Mouse (Mus musculus): ENCODE results near the gene Mfng.

Mfng gene

DNA sequence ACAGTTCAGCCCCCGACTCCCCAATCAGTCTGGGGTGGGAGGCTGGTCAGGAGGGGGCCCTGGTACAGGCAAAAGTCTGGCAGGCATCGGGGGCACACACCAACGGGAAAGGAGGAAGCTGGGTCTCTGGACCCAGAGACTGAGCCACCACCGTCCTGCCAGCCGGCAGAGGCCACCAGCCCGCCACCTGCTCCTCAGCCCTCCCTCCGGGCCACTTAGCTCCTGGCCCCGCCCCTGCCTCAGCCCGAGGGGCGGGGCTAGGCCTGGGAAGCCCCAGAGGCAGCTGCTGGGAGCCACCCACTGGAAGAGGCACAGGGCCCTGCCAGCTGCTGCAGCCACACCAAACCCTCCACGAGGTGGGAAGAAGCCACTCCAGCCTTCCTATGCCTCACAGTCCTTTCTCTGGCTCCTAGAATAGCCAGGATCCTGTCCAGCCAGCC lies at the start of gene Mfng:
TSS of gene Mfng (minus strand) at position 186 of the 440 bp plus-strand sequence.
- peak; percentile 31 for DNase-seq (ENCODE audit: low spot score)

GRCm38 (mm10) chr15:78816074-78816391 lies 42.8 kb upstream of the Mfng start:
- no peak for DNase-seq (ENCODE audit: low spot score)

- no peak for DNase-seq (ENCODE audit: low spot score)
Observed at GRCm38 (mm10) chr15:78815314-78816073, 42.2 kb upstream of the Mfng start.

GRCm38 (mm10) chr15:78813603-78814002 lies 40.3 kb upstream of the Mfng start:
- no peak for DNase-seq (ENCODE audit: low spot score)

DNA sequence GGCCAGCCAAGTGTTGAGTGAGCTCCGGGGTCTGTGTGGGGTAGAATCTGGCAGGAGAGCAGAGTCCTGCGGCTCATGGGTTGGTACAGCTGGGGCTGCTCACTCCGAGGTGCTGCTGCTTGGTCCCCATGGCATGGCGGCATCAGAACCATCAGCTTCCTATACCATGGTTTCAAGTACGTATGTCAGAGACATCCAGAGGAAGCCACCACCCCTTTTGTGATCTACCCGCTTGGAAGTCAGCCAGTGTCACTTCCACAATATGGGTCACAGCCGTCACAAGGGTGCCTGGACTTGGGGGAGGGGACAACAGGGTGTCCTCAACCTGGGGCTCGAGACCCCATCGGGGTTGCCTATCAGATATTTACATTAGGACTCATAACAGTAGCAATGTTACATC lies 36.9 kb upstream of the Mfng start:
- no peak for DNase-seq (ENCODE audit: low spot score)

GRCm38 (mm10) chr15:78809739-78810138 lies 36.5 kb upstream of the Mfng start:
- no peak for DNase-seq (ENCODE audit: low spot score)

DNA sequence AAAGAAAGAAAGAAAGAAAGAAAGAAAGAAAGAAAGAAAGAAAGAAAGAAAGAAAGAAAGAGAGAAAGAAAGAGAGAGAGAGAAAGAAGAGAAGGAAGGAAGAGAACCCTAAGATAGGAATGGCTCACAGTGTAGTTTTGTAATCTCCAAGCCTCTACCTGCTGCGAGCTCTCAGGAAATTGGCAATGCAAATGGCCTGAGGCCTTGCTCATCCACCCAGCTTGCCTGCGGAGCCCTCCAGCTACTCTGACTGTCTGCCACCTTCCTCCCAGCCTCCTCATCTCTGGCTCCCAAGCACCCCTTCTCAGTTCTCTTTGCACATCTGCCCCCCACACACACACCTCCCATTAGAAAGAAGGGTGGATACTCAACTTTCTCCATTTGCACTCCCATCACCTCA lies 35.7 kb upstream of the Mfng start:
- DNase-seq (ENCODE audit: low spot score) = no peak

GRCm38 (mm10) chr15:78807141-78807540 lies 33.9 kb upstream of the Mfng start:
- DNase-seq (ENCODE audit: low spot score) = no peak

DNA sequence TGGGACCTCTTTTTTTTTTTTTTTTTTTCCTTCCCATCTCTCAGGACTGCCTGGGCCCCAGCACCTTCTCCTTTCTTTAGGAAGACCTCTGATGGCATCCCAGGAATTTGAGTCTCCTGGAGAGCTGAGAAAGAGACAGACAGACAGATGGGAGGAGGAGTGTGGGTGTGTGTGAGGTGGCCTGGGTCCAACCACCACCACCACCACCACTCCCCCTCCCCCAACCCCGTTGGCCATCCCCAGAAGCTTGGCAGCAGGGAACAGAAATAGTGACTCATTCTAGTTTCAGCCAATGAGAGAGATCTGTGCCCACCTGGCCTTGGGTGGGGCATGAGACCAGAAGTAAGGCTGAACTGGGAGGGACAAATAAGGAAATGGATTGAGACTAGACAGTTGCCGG lies 33.3 kb upstream of the Mfng start:
- no peak for DNase-seq (ENCODE audit: low spot score)

DNA sequence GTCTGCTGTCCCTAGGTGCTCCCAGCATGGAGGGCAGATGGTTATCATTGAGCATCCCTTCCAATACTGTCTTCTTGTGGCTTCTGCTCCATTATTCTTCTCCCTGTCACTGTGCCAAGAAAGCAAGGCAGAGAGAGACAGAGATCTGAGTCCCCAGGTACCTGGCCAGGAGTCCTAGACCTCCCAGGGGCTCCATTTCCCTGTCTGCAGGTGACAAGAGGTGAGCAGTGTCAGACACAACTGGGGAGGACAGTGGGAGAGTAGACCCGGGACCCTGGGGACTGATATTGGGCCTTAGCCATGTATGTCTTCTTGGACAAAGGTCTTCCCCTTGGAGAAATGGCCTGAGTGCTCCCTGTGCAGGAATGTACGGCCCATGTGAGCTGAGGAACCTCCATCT lies 32.1 kb upstream of the Mfng start:
- no peak for DNase-seq (ENCODE audit: low spot score)

DNA sequence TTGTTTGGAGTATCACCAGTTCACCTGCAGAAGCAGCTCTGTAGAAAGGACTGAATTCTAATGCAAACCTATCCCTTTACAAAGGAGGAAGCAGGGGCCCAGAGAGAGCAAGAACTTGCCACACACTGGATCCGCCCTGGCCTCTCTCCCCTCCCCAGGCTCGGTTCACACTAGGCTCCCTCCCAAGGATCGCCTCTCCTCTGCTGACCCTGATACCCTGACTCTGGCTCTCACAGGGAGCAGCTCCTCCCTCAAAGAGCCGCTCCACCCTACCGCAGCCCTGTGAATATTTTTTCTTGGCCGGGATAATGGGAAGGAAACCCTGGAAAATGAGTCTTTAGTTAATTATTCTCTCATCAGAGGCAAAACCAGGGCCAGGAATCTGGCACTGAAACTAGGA lies 31.1 kb upstream of the Mfng start:
- DNase-seq (ENCODE audit: low spot score) = no peak

GRCm38 (mm10) chr15:78803499-78803900 lies 30.2 kb upstream of the Mfng start:
- no peak for DNase-seq (ENCODE audit: low spot score)

- peak; percentile 41 for DNase-seq (ENCODE audit: low spot score)
Observed at GRCm38 (mm10) chr15:78802776-78803391, 29.6 kb upstream of the Mfng start, which contains the start of gene Card10. Gene Card10, minus strand, starts transcription at chr15:78803042.

DNA sequence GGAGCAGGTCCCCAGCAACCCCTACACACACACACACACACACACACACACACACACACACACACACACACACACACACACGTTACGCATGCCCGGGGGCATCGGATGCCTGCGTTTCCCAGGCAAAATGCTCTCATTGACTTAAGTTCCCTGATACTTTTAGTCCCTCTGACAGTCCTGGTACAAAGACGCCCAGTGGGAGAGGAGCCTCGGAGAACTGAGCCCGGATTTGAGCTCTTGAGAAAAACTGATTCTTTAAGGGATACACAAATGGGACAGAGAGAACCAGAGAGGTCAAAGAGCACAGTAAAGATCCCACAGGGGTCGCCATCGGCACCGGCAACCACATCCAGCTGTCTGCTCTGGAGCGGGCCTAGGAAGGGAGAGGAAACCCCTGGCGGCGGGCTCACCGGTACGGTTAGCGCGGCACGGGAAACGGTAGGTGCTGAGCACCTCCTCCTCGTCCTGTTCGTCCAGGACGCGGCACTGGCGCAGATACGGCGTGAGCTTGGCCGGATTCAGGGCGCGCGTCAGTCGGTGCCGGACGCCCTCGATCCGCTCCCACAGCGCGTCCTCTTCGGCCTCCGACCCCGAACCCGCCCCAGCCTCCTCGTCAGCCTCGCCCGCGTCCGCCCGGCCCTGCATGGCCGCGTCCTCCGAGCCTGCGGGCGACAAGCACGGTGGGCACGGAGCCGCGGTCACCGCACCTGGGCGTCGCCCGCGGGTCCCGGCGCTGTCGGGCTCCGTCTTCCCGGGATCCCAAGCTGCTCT lies 28.9 kb upstream of the Mfng start:
- no peak for DNase-seq (ENCODE audit: low spot score)

- no peak for DNase-seq (ENCODE audit: low spot score)
Observed at GRCm38 (mm10) chr15:78801571-78801970, 28.3 kb upstream of the Mfng start.

DNA sequence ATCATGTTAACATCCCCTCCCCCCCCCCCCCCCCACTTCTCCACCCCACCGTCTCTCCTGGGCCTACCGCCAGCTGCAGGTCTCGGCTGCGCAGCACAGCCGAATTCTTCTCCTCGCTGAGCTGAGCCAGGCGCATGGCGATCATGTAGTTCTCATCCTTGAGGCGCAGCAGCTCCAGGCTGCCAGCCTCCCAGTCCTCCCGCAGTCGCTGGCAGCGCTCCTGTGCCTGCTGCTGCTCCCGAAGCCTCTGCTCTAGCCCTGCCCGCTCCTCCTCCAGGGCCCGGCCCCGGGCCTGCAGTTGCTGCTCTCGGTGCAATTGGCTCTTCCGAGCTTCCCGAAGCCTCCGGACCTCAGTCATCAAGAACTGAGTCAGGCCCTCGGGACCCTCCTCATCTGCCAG lies 25.8 kb upstream of the Mfng start:
- no peak for DNase-seq (ENCODE audit: low spot score)

DNA sequence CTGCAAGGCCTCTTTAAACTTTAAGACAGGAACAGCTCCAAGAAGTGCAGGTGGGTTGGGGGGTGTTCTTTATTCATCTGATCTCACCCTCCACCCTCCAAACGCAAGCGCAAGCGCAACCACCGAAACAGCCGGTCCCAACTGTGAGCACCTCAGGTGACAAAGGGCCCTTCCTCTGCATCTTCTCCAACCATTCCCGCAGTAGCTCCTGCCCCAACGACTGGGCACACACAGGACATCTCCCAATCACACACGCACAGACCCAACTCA lies 23.7 kb upstream of the Mfng start:
- DNase-seq (ENCODE audit: low spot score) = no peak

DNA sequence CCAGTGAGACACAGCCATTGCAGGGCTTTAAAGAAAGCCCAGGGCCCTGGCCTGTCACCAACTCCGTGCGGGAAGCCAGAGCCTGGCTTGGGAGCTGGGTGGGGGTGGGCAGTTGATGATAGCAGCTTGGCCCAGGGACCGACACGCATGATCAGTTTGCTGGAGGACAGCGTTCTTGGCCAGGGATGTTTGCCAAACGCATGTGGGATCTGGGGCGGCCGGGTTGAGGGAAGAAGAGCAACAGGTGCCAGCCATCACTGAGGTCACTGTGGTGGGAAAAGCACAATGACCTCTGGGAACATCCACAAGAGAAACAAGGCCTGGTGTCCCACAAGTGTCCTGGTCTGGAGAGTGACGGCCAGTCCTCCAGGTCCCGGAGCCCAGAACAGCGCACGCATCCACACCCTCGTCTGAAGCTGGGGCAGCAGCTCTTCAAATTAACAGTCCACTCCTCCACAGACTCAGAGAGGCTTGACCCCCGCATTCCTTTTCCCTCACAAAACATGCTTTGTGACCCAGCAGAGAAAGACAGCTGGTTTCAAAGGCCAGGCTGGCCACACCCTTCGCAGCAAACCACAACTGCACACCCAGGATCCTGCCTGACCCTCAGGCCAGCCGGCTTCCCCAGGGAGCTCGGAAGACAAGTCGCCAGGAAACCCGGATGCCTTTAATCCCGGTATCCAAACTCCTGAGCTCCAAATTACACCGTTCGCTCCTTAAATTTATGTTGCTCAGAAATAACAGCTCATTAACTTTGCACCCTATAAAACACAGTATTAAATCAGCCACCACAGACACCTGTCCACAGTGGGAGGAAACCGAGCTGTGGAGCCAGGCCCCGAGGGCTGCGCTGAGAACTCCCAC lies 23.2 kb upstream of the Mfng start:
- no peak for DNase-seq (ENCODE audit: low spot score)

DNA sequence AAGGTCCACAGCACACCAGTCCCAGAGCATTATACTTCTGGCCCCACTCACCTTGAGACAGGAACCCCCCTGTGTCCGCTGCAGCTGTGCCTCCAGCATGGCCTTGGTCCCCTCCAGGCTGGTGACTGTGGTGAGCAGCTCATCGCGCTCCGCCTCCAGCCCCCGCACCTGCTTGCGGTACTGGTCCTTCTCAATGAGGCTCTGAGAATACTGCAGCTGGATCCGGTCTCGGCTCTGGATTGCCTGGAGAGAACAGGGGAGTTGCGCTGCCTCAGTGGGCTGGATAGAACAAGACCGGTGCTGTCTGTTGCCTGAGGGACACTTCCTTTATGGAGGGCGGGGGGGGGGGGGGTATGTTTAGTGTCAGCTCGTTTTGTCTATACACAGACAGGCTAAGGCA lies 17.7 kb upstream of the Mfng start:
- no peak for DNase-seq (ENCODE audit: low spot score)

DNA sequence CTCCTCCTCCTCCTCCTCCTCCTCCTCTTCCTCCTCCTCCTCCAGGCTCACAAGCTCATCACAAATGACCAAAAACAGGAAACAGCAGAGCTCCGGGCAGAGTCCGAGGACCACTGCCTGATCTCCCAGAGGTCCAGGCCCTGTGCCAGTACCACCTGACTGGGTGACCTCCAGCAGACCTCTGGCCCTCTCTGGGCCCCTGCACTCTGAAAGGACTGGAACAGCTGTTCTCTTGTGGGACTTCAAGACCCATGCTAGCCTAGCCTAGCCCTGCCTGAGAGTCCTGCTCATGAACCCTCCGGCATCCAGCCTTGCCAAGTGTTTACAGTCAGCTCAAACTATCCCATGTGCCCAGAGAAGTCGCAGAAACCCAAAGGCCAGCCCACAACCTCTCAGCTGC lies 17.2 kb upstream of the Mfng start:
- no peak for DNase-seq (ENCODE audit: low spot score)

GRCm38 (mm10) chr15:78789721-78790323 lies 16.5 kb upstream of the Mfng start:
- no peak for DNase-seq (ENCODE audit: low spot score)

DNA sequence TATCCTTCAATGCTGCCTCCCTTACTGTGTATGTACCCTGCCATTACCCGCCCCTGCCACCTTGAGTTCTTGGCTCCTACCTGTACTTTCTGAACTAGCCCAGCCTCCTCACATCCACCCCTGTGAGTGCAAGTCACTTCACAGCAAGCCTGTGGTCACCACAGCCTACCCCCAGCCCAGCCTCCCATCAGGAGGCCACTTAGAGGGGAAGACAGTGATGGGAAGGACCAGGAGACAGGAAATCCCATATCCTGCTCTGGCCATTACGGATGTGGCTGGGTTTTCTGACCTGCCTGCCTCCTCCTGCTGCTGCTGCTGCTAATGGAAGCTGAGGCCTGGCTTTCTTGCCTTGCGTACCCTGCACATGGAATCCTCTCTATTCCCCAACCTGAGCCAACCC lies 14.8 kb upstream of the Mfng start:
- DNase-seq (ENCODE audit: low spot score) = no peak

All from urinary bladder, postnatal 25 days (tissue).